Mouse (Mus musculus) embryo, embryonic 11 days (tissue): ENCODE measurements around the gene Vangl2.

Experiments
- DNase-seq: peaks from one replicate; pipeline ENCODE4 v3.0.0-alpha.2; 2015

The Vangl2 gene

DNA sequence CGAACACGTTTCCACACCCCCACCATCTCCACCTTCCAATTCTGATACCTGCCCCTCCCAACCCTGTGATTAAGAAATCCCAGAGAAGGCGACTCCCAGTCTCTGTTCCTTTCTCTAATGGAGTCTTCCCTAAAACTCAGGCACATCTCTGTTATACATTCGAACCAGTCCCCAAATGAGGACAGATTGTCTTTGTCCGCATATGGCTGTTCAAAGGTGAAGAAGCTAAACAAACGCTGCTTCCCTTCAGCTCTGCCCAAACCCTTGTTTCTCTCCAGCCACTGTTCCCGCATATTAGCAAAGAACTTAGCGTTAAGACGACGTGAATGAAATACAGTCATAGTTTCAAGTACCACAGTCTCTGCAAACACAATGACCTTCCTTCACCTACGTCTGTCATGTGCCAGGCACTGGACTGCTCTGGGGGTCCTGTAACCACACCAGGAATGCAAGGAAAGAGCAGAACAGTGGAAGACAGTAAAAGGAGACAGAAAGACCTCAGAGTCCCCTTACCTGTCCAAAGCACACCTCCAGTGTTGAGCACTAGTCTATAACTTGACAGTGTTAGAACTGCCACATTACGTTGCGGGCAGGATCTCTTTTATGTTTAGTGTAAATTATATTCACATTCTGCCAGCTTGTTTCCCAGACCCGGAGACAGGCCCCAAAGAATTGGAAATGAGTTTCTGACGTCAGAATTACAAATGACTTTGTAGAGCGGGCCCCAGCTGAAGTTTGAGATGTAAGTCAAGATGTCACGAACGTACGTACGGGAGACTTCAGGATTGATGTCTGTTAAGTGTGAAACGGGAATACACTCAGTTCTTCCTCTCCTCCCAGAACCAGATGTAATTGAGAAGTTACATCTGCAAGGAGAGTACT lies at the start of gene Vangl2:
Vangl2 (minus strand) TSS at position 51 of the 882 bp plus-strand sequence.
- no peak for DNase-seq

DNA sequence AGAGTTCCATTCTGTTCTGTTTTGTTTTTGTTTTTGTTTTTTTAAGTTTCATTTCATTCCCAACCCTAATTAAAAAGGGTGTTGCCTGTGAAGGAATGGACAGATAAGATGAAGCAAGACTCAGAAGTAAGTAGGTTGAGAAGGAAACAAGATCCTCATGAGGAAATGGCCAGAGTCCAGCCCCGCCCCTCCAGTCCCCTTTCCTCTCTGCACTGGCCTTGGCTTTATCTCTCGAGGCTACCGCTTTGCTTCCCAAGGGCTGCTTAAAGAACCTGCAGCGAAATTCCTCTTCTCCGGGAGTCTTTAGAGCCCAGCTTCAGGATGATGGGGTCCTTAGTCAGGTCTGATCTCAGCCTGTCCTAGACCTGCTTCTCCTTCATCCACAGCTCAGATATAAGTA lies 49.7 kb upstream of the Vangl2 start:
- no peak for DNase-seq

DNA sequence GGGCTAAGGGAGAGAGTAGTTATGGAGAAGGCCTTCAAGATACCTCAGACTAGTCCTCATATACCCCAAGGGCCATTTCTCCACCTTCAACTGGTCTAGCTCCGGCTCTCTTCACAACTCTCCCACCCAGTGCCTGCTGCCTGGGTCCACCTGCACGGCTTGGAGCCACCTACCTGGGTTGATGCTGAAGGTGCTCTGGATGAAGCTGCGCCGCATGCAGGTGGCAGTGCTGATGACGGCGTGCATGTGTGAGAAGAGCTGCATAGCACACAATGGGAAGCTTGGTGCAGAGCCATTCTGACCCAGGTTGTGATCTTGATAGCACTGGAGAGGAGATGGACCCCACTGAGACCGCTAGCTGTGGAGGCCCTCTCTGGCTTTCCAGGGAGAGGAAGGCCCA lies 44.4 kb upstream of the Vangl2 start:
- DNase-seq: no peak

DNA sequence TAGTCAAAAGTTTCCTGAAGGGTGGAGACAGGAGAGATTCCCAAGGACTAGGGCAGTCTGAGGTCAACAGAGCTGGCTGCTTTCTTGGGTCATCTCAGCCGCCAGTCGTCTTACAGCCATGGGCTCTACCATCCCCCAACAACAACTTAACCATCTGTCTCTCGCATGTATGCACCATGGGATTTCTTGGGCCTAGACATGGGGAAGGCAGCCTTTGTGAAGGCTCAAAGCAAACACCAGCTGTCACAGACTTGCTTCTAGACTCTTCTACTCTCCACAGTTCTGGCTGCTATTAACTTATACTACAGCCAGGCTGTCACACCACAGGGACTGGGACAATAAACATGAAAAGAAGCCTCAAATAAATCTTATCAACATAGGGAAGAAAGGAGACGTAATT lies 43.3 kb upstream of the Vangl2 start:
- DNase-seq: no peak

DNA sequence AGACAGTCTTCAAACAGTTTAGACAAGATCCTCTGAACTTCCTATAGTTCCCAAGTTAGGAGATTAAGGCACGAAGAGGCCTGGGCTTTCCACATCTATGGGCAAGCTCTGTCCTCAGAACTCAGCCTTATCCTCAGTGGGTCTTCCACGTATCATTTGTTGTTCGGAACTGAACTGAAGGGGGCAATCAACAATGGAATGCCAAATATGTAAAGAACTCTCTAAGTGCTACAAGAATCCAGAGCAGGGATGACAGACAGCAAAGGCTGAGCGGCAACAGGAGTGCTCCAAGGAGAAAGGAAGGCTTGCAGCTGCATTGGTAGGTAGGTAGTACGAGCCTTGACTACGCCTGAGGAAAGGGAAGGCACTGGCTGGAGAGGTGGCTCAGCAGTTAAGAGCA lies 42.0 kb upstream of the Vangl2 start:
- no peak for DNase-seq

DNA sequence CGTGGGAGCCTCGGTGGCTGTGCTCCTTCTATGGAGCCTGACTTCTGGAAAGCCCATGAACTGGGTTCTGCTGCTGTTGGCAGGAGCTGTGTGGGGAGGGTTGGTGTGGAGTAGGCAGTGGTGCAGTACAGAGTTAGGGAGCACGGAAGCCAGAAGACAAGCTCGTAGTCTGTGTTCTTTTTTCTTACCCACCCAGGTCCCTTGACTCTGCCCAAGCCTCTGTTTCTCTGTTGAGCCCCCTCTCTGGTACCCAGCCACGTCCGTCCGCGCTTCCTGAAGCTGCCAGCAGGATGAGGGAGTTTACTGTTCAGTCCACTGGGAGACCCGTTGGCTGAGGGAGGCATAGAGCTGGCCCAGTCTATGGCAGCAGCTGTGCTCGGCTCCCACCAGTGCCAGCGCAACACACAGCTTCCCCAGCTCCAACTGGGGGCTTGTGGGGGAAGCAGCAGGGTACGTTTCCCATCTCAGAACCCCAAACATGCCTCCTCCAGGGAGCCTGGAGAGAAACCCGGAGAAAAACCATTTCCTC lies 36.4 kb upstream of the Vangl2 start:
- no peak for DNase-seq

DNA sequence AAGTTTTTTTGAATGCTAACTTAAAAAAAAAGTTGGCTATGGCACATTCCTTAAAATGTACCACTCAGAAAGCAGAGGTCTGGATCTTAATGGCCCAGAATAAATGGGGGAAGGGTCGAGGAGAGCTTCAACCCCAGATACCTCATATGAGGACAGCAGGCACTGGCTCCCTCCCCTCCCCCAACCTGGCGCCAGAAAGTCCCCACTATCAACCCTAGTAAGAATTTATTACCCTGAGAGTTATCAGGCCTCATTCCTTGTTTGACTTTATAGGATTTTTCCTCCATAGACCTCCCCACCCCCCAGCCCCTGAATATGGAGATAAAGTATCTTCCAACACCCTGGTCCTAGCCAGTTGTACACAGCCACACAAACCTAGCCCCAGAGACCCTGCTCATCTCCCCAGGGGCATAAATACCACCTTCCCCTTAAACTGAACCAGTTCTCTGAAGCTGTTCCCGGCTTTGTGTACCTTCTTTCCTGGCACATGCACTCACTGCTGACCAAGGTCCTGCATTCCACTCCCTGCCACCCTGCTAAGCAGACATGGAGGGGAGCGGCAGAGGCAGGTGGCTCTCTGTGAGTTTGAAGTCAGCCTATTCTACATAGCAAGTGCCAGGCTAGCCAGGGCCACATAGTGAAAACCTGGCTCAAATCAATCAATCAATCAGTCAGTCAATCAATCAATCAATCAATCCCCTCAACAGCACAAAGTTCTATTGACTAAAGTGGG lies 35.2 kb upstream of the Vangl2 start:
- no peak for DNase-seq

DNA sequence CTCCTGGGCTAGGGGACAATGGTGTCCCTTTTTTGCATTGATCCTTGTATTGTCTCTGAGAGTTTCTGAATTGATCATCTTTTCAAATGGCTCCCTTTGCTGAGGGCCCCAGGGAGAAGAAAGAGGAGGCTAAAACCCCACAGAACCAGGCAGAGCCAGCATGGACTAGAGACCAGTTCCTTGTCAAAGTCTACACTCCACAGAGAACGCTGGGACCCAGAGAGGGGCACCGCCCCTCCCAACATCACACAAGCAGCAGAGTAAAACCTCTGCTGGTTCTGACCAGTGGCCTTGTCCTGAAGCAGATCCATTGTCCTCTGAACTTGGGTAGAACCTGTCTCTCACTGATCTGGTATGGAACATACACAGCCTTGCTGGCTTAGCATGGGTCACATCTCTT lies 33.9 kb upstream of the Vangl2 start:
- DNase-seq: no peak

DNA sequence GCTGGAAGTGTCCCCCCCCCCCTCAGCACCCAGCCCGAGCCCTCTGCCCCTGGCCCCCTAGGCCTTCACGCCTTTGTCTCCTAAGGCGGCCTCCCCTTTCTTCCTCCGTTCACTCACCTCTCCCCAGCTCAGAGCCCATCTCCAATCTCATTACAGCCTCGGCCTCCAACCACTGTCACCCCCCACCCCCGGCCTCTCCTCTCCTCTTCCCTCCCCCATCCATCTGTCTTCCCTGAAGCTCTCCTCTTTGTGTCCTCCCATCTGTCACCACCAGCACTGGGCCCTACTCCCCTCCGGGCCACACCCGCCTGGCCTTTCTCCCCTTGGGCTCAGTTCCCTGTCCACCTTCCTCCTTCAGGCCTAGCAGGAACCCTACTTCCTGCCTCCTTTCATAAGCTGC lies 33.0 kb upstream of the Vangl2 start:
- DNase-seq: peak; percentile 47

DNA sequence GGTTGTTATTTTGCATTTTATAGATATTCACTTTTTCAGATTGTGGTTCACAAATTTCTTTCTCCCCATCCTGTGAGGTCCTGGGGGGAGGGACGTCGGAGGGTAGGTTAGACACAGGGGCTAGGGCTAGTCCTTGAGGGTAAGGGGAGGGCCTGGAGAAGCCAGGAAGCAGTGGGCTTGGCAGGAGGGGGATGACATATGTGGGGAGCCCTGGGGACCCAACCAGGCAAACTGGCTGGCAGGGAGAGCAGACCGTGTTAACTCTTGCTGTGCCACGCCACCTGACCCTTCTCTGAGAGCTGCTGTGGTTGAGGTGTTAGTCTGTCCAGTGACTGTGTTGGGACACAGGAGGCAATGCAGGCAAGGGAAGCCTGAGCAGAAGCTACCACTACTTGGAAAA lies 32.4 kb upstream of the Vangl2 start:
- DNase-seq: peak; percentile 41

DNA sequence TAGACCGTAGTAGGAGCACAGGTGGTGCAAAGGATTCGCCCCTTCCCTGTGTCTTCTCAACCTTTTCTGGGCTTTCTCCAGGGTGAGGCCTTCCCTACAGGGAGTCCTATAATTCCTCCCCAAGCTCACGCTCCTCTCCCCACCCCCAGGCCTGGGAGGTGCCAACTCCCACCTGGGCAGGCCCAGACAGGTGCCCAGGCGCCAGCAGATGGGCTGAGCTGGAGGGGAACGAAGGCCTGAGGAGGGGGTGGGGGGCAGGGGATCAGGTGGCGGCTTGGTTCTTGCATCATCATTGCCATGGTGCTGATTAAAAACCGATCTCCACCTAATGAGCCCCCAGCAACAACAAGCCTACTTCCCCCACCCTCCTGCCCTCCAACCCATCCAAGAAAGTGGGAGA lies 30.6 kb upstream of the Vangl2 start:
- DNase-seq: no peak

DNA sequence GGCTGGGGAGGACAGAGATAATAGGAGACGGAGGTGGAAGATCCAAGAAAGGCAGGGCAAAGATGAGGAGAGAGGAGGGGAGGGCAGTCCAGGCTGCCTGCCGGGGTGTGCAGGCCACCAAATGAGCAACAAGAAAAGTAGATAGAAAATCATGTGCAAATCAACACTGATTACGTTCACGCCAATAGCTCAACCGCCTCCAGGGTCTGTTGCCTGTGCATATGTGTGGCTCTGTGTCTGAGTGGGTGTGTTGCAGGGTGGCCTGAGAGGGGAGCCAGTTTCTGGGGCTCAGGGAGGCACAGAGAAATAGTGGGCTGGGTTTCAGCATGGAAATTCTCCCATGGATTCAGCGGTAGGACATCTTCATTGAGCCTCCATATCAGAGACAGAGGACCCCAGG lies 30.1 kb upstream of the Vangl2 start:
- DNase-seq: no peak

DNA sequence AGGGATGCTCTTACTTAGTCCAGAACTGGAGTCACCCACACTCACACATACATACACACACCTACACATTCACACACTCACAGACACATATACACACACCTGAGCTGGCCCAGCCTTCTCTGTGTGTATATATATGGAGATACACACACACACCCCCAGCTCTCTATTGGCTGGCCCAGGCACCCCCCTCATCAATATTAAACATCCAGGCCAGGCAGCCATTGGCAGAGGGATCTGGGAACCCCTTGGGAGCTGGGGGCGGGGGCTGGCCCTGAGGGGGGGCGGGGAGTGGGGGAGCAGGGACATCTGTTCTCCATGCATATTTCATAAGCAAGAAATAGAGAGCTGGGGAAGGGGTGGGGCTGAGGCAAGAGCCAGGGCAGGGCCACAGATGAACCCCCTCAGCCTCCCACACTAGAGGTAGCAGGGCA lies 29.3 kb upstream of the Vangl2 start, which contains the start of gene Nhlh1:
Nhlh1 (minus strand) TSS at position 83 of the 431 bp plus-strand sequence.
- peak; percentile 60 for DNase-seq

DNA sequence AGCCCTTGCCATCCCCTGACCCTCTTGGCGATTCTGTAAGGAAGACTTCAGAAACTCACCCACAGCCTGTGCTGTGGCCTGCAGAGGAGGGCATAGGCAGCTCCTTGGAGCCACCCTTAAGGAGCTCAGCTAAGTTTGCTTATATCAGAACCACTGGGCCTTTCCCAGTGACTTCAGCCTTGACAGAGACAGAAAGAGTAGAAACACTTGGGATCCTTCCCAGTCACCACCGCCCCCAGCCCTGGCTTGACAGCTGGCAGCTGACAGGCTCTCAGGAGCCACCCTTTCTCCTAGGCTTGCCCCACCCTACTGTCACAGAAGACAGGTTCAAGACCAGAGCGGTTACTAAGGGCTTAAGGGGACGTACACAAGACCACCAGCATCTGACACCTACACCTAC lies 28.0 kb upstream of the Vangl2 start:
- DNase-seq: no peak

DNA sequence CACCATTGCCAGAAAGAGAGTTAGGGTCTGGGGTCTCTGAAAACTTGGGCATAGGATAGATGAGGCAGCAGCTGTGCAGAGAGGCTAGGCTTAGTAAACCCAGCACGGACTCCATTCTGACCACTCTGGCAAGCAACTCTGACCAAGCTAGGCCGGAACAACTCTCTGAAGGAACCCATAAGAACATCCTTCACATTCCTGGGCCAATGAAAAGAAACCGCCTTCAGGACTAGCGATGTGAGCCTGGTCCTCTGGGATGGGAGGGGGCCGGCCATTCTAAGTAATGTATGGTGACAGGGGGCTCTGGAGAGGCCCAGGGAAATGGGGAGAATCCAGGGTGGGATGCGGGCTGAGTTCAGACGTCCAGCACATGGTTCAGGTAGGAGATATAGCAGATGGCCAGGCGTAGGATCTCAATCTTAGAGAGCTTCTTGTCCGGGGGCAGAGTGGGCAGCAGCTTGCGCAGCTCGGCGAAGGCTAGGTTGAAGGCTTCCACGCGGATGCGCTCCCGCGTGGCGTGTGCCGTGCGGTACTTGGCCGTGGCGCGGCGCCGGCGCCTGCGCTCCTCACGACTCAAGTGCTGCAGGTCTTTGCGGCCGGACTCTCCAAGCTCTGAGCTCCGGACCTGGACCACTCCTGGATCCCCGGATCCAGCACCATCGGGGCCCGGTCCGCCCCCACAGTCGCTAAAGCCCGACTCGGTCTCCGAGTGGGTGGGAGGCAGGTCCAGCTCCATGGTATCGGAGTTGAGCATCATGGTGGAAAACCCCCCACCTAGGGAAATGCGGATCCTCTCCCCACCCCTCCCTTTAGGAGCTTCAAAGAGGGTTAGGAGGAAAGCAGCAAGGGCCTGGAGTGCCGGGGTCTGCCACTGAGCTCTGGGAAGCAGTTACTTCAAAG lies 25.5 kb upstream of the Vangl2 start:
- DNase-seq: peak; percentile 56

DNA sequence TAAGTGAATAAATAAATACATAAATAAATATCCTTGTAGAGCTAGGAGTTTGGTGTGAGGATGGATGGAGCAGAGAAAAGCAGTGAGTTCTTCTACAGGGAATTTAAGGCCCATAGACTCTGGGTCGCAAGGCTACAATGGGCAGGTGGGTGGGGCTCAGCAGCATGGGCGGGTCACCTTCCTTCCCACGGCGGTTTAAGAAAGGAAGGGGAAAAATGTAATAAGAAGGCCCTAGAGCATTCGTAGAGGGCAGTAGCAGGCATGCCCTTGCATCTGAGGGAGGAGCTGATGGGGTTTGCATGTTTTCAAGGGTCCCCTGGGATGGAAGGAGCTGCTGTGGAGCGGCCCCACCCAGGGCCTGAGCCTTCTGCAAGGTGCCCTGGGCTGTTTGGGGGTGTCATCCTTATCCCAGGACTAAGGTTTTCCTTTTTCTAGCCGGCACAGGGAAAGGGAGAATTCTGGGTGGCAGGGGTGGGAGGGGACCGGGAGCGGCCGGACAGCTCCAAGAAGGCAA lies 24.6 kb upstream of the Vangl2 start:
- DNase-seq: no peak

DNA sequence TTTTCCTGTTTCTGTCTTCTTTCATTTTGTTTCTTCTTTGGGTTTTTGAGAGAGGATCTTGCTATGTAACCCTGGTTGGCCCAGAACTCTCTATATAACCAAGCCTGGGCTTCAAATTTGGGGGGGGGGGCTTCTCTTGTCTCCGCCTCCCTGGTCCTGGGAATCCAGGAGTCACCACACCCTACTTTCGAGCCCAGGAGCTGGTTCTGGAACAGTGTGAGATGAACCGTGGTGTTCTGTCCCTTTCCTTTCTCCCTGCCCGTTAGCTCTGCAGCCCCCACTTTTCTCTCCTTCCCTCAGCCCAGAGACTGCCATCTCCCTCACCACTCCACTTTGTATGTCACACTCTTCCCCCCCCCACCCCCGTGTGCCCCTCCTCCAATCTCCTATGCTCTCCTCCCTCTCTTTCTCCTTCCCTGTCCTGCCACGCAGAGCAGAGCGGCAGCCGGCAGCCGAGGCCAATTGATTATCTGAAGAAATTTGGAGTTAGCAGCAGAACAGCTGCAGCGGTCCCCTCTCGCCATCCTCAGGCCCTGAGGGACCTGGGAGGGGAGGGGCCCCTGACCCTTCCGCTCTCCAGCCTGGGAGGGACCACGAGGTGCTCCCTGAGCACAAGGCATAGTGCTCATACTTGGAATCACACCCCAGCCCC lies 21.0 kb upstream of the Vangl2 start:
- peak; percentile 73 for DNase-seq

DNA sequence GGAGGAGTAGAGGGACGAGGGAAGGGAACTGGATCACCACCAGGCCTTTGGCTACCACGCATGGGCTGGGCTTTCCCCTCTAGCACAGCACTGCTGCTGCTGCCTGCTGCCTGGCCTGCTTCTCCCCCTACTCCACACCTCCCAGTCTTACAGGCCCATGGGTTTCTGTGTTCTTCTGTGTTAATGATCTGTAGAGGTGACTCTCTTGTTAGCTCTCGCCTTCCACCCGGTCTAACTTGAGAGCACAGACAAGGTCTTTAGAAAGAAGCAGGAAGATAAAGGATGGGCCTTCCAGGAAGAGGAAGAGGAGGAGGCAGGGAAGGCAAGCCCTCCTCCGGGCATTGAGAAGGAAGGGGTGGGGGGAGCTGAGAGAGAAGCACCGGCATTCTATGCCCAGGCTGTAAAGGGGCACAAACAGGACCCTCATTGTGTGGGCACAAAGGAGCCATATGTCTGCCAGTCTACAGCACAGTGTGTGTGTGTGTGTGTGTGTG lies 20.0 kb upstream of the Vangl2 start:
- peak; percentile 46 for DNase-seq

DNA sequence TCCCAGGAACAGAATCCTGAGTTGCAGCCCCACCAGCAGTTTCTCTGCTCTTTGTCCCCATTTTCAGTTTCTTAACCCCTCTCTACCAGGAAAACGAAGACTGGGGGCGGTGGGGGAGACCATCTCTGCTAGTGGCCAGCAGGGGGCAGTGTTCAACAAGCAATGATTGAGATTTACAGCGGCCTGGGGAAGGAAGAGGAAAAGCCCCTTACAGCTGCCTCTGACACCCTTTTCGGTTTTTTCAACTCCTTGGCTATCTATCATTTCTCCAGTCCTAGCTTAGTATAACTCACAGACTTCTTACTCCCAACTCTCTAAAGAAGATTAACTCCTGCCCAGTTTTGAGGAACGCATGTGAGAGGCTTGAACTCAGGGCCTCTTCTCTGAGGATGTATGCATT lies 18.7 kb upstream of the Vangl2 start:
- peak; percentile 88 for DNase-seq

DNA sequence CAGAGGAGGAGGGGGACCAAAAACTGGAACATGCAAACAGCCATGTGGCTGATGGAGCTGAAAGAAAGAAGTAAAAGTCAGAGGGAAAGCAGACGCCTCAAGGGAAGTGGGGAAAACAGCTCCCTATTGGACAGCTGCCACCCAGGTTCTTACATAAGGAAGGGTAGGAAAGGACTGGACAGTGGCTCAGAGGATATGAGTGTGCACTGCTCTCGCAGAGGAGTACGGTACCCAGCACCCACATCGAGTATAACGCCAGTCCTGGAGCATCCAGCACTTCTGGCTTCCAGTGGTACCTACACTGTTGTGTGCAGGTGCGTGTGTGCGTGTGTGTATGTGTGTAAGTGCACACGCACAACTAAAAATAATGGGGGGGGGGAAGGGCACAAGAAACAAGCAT lies 18.2 kb upstream of the Vangl2 start:
- no peak for DNase-seq

DNA sequence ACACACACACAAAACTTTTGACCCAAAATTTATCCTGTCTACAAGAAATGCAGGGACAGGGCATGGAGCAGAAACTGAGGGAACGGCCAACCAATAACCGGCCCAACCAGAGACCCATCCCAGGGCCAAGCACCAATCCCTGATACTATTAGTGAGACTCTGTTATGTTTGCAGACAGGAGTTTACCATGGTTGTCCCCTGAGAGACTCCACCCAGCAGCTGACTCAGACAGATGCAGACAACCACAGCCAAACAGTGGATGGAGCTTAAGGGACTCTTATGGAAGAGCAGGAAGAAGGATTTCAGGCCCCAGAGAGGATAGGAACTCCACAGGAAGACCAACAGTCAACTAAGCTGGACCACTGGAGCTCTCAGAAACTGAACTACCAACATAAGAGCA lies 1.7 kb upstream of the Vangl2 start:
- DNase-seq: no peak

DNA sequence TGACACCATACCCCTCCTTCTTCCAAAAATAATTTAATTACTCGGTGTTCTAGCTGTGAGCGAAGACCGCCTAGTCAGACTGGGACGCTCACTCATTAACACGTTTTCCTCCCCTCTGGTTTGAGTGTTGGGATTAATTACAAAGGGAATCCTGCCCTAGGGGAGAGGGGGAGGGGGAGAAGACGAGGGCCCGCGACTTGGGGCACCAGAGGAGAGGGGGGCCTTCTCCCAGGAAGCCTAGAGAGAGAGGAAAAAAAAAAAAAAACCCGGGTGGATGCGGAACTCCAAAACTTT lies 488 bp downstream of the Vangl2 start:
- DNase-seq: no peak
